Mouse (Mus musculus): ENCODE measurements around the gene Ntn1.

- TF ChIP-seq CTCF (IDR thresholded peaks at IDR 0.05; ENCODE audit: extremely low read depth, insufficient read length, insufficient replicate concordance, low read depth, low read length): no peak
- TF ChIP-seq POLR2A (IDR thresholded peaks at IDR 0.05; ENCODE audit: low read depth, low read length): no peak
Measured at GRCm38 (mm10) chr11:68227837-68228236, 172.8 kb downstream of the Ntn1 start.

Measured in small intestine, adult 2 months (tissue).